Mouse (Mus musculus) forebrain, postnatal 0 days (tissue): ENCODE data around the gene Rdh9. TPM values are rescaled to one million over a fixed set of nuclear protein-coding genes. Genes with fewer than 3 reads are reported as not detected.

Source experiments
- ATAC-seq: fragments of 200-750 bp; cut with Nextera tagmentation; 2 replicates; pipeline ENCODE4 v1.8.0; 2017; ENCODE audit warnings: mild to moderate bottlenecking, moderate library complexity
- DNase-seq: peaks from one replicate; pipeline ENCODE4 v3.0.0-alpha.2; 2015
- H3K27ac ChIP-seq: fragments of 300-500 bp; sonication (generic); 2 replicates; pipeline ENCODE4 v1.5.1; 2014; ENCODE audit warnings: low read depth, mild to moderate bottlenecking, antibody characterized with exemption, low read length, moderate library complexity, mixed read lengths
- H3K27me3 ChIP-seq: fragments of 300-500 bp; sonication (generic); 2 replicates; pipeline ENCODE4 v1.6.1; 2014; ENCODE audit warnings: mild to moderate bottlenecking, low read length, mixed read lengths; ENCODE audit not compliant: insufficient read depth
- H3K36me3 ChIP-seq: fragments of 300-500 bp; sonication (generic); 2 replicates; pipeline ENCODE4 v1.6.1; 2014; ENCODE audit warnings: mild to moderate bottlenecking, moderate library complexity; ENCODE audit not compliant: insufficient read depth
- H3K4me1 ChIP-seq: fragments of 300-500 bp; sonication (generic); 2 replicates; pipeline ENCODE4 v1.6.1; 2014; ENCODE audit warnings: antibody characterized with exemption; ENCODE audit not compliant: insufficient read depth
- H3K4me2 ChIP-seq: fragments of 300-500 bp; sonication (generic); 2 replicates; pipeline ENCODE4 v1.6.1; 2014; ENCODE audit warnings: low read depth, mild to moderate bottlenecking, moderate library complexity
- H3K4me3 ChIP-seq: fragments of 300-500 bp; sonication (generic); 2 replicates; pipeline ENCODE4 v1.5.1; 2014; ENCODE audit warnings: low read depth, low read length, mixed read lengths
- H3K9ac ChIP-seq: fragments of 300-500 bp; sonication (generic); 2 replicates; pipeline ENCODE4 v1.6.1; 2014; ENCODE audit warnings: mild to moderate bottlenecking
- H3K9me3 ChIP-seq: fragments of 300-500 bp; sonication (generic); 2 replicates; pipeline ENCODE4 v1.6.1; 2016; ENCODE audit warnings: low read length
- CTCF ChIP-seq: sonication (generic); IDR thresholded peaks from 2 replicates; pipeline ENCODE4 v1.5.1; 2016; ENCODE audit warnings: antibody characterized with exemption, control low read depth, low read depth
- WGBS: fragments of 180-500 bp; shearing (Covaris S2); extraction: QIAGEN DNeasy Blood & Tissue Kit; methylation state at CpG from one replicate; pipeline ENCODE4 v1.1.7; 2014; 5-methylcytosine and 5-hydroxymethylcytosine counted together
- polyA plus RNA-seq: library from polyadenylated mRNA; unstranded; fragments of >200 nt; fragmentation: Nextera tagmentation; extraction: Ambion mirVana; gene quantifications from 2 replicates; pipeline ENCODE4 v1.2.1, GENCODE M21; 2015
- total RNA-seq: library from RNA; depleted of rRNA; stranded (reverse); fragments of >200 nt; gene quantifications from 2 replicates; pipeline ENCODE4 v1.2.3, GENCODE M21; 2014

The Rdh9 gene
- total and polyA plus RNA-seq, 2 experiments from 2014 or later, result 0.57 to 0.62 TPM

DNA sequence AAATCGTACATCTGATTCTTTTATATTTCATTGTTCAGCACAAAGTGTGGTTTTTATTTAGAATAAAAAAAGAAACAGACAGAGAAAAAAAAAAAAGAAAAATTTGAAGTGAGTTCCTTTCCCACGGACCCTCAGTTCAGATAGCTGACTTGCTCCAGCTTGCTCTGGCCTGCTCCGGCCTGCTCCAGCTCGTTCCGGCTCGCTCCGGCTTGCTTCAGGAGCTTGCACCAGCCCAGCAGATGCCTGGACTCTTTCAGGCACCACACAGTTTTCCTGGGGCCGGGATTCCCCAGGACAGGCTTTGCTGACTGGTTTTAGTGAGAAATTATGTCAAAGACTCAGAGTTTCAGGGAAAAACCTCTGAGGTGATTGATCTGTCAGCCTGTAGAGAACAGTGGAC lies 28.9 kb upstream of the Rdh9 start:
- ATAC-seq, result no peak
- H3K4me1 ChIP-seq, result no peaks in the 10 kb centered on the region
- no peak for TF ChIP-seq CTCF
- no peak for DNase-seq
- no peak overlapping the region for H3K27ac ChIP-seq
- H3K4me2 ChIP-seq, result no peak overlapping the region
- H3K36me3 ChIP-seq, result peaks cover 46% of the 10 kb centered on the region
- no peaks in the 10 kb centered on the region for H3K9me3 ChIP-seq
- no peak overlapping the region for H3K9ac ChIP-seq
- H3K27me3 ChIP-seq, result no peaks in the 10 kb centered on the region
- WGBS, result 93% methylated on average over 8 of the region's 8 CpGs
- H3K4me3 ChIP-seq, result no peak overlapping the region

DNA sequence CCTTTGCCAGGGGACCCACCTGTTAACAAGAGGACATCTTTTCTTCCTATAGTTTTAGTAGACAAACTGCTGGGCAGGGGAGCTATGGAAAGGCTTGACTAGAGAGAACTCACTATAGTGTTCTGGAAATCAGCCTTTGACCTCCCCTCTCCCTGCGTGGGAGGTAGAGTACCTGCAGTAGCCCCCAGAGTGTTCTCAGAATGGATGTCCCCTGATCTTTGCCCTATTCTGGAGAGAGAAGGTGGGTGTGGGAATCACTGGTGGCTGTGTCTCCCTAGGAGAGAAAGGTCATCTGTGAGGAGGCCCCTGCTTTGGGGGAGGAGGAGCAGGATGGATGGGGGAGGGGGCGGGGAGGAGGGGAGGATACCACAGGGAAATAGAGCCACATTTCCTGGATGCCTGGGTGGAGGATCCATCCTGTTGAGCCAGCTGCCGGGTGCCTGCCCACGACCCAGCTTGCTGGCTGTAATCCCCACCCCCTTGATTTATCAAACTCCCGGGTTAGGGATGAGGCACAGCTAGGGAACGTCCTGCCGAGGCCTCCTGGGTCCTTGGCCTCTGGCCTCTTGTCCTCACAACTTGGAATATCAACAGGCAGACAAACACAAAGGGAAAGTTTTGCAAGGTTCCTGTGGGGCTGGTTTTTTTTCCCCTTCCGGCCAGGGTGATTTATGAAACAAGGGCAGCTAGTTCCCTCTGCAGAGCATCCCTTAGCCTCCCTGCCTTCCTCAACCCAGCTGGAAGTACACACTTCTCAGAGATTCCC lies 27.2 kb upstream of the Rdh9 start:
- H3K9ac ChIP-seq, result no peak overlapping the region
- H3K4me3 ChIP-seq, result no peak overlapping the region
- no peak for TF ChIP-seq CTCF
- no peak for DNase-seq
- H3K4me1 ChIP-seq, result no peaks in the 10 kb centered on the region
- H3K36me3 ChIP-seq, result peaks cover 28% of the 10 kb centered on the region
- ATAC-seq, result no peak
- 17% methylated on average over 7 of the region's 8 CpGs for WGBS
- H3K9me3 ChIP-seq, result no peaks in the 10 kb centered on the region
- no peaks in the 10 kb centered on the region for H3K27me3 ChIP-seq
- H3K27ac ChIP-seq, result no peak overlapping the region
- no peak overlapping the region for H3K4me2 ChIP-seq

DNA sequence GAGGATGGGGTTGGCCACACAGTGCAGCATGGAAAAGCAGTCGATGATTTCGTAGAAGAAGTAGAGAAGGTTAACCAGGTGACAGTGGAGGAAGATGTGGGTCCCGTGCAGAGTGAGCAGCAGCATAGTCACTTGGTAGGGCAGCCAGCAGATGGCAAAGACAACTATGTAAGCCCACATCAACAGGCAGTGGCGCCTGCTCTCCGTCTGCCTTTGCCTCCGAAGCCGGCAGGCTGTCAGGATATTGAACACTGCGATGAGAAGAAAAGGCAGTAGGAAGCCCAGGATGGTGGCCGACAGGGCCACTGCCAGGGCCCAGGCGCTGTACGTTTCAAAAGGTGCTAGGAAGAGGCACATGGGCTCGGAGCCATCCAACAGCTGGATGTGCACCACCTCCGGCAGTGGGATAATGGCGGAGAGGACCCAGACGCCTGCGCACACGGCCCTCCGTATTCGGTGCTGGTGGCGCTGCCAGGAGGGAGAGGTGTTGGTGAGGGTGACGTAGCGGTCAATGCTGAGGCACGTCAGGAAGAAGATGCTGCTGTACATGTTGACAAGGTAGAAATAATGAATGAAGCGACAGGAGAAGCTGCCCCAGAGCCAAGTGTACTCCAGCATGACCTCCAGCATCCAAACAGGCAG lies 25.9 kb upstream of the Rdh9 start:
- peak; percentile 27 for DNase-seq
- WGBS, result 60% methylated on average over 24 of the region's 24 CpGs
- no peak for TF ChIP-seq CTCF
- H3K27me3 ChIP-seq, result no peaks in the 10 kb centered on the region
- 0 out of 2 replicates have a peak, but pooled peaks have one; percentile 25 for ATAC-seq
- peak overlapping the region; percentile 18; the same call in 1 of the 2 replicates for H3K9ac ChIP-seq
- no peak overlapping the region for H3K27ac ChIP-seq
- no peaks in the 10 kb centered on the region for H3K9me3 ChIP-seq
- peak overlapping the region; percentile 21; the same call in 1 of the 2 replicates for H3K4me3 ChIP-seq
- peak overlapping the region; percentile 35 for H3K4me2 ChIP-seq
- no peaks in the 10 kb centered on the region for H3K4me1 ChIP-seq
- peaks cover 17% of the 10 kb centered on the region; the same call in 1 of the 2 replicates for H3K36me3 ChIP-seq

DNA sequence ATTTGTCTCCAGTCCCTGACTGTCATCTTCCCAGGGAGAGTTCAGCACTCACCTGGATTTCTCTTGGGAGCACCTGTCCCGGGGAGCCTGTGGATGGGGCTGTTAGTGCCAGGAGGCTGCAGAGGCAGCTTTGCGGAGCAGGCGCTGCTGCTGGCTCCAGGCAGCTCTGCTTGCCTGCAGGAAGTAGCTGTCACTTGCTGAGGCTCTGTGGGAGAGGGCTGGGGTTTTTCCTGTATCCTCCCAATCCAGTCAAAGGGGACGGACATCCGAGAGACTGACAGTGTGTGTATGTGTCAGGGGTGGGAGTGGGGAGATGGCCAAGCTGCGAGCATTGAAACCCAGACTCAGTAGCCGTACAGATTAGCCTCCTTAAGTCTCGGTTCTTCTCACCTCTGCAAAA lies 24.6 kb upstream of the Rdh9 start, which contains the start of gene Gpr182:
TSS of gene Gpr182 (minus strand) at position 185 of the 400 bp plus-strand sequence.
- DNase-seq (no peak), ATAC-seq (no peak)
- no peaks in the 10 kb centered on the region for H3K9me3 ChIP-seq
- no peaks in the 10 kb centered on the region for H3K4me1 ChIP-seq
- H3K4me3 ChIP-seq, result no peak within 1 kb of the TSS
- 70% methylated on average over 8 of the region's 8 CpGs for WGBS
- no peak for TF ChIP-seq CTCF
- H3K27me3 ChIP-seq, result no peaks in the 10 kb centered on the region
- no peak within 1 kb of the TSS for H3K9ac ChIP-seq
- H3K4me2 ChIP-seq, result peak within 1 kb of the TSS; percentile 35
- peaks cover 12% of the 10 kb centered on the region; the same call in 1 of the 2 replicates for H3K36me3 ChIP-seq
- H3K27ac ChIP-seq, result no peak within 1 kb of the TSS

DNA sequence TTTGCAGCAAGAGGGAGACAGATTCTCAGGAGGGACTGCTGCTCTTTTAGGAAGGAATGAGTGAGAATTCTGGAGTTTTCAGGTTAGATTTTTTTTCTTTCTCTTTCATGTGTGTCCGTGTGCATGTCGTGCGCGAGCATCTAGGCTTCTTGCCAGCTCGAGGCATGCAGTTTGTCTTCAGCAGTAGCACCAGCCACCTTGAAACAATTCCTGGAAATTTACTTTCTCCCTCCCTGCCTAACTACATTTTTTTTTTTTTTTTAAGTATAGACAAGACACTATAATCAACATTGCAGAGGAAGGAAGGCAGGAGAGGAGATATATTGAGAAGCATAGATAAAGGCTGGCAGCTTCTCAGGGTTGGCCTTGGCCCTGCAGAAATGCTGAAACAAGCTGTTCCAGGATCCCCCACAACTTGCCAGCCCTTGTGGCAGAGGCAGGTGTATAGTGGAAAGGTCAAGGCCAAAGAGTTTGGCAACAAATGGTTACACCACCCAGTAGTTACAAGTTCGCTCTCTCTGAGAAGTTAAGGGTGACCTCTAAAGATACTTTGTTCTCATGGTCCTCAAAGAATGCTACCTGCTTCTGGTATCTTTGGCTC lies 21.5 kb upstream of the Rdh9 start:
- Histone ChIP-seq H3K4me3 (no peak overlapping the region), H3K9ac (no peak overlapping the region), H3K27ac (no peak overlapping the region), H3K4me1 (no peaks in the 10 kb centered on the region), H3K4me2 (no peak overlapping the region), H3K27me3 (no peaks in the 10 kb centered on the region), H3K9me3 (no peaks in the 10 kb centered on the region), H3K36me3 (no peaks in the 10 kb centered on the region)
- WGBS, result 65% methylated on average over 6 of the region's 6 CpGs
- TF ChIP-seq CTCF, result no peak
- DNase-seq (no peak), ATAC-seq (no peak)

DNA sequence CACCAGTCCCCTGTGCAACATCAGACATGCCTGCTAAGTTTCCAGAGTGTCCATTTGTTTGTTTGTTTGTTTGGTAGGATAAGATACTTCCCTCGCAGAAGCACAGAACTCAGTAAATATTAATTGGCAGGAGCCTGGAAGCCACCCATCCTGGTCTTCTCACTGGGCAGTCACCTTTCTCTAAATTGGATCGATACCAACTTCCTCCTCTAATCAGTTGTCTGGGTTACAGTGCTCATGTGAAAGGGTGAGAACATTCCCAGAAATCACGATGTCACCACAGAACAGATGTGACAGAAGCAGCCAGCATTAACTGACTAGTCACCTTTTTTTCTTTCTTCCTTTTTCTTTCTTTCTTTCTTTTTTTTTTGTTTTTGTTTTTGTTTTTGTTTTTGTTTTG lies 20.9 kb upstream of the Rdh9 start:
- no peak for DNase-seq
- Histone ChIP-seq H3K36me3 (no peaks in the 10 kb centered on the region), H3K4me2 (no peak overlapping the region), H3K4me1 (no peaks in the 10 kb centered on the region), H3K4me3 (no peak overlapping the region), H3K9ac (no peak overlapping the region), H3K27me3 (no peaks in the 10 kb centered on the region), H3K27ac (no peak overlapping the region), H3K9me3 (no peaks in the 10 kb centered on the region)
- ATAC-seq, result no peak
- 62% methylated on average over 3 of the region's 3 CpGs for WGBS
- no peak for TF ChIP-seq CTCF
